Mouse (Mus musculus) forebrain, embryonic 16.5 days (tissue): ENCODE measurements around the gene Camkk1. TPM values are rescaled to one million over a fixed set of nuclear protein-coding genes. Genes with fewer than 3 reads are reported as not detected.

Source experiments
- ATAC-seq: fragments of 200-750 bp; cut with Nextera tagmentation; 2 replicates; pipeline ENCODE4 v1.8.0; 2017; ENCODE audit warnings: mild to moderate bottlenecking, moderate library complexity
- H3K27ac ChIP-seq: fragments of 300-500 bp; sonication (generic); 2 replicates; pipeline ENCODE4 v1.5.1; 2014; ENCODE audit warnings: low read length, control low read depth
- H3K27me3 ChIP-seq: fragments of 300-500 bp; sonication (generic); replicated peaks from 2 replicates; pipeline ENCODE4 v1.6.1; 2014; ENCODE audit warnings: low read length; ENCODE audit not compliant: control insufficient read depth, insufficient read depth
- H3K36me3 ChIP-seq: fragments of 300-500 bp; sonication (generic); 2 replicates; pipeline ENCODE4 v1.6.1; 2014; ENCODE audit not compliant: control insufficient read depth, insufficient read depth
- H3K4me1 ChIP-seq: fragments of 300-500 bp; sonication (generic); replicated peaks from 2 replicates; pipeline ENCODE4 v1.6.1; 2014; ENCODE audit warnings: low read length; ENCODE audit not compliant: control insufficient read depth, insufficient read depth
- H3K4me2 ChIP-seq: fragments of 300-500 bp; sonication (generic); 2 replicates; pipeline ENCODE4 v1.6.1; 2014; ENCODE audit warnings: mild to moderate bottlenecking, low read length, control low read depth
- H3K4me3 ChIP-seq: fragments of 300-500 bp; sonication (generic); replicated peaks from 2 replicates; pipeline ENCODE4 v1.5.1; 2014; ENCODE audit warnings: mild to moderate bottlenecking, low read length, control low read depth
- H3K9ac ChIP-seq: fragments of 300-500 bp; sonication (generic); replicated peaks from 2 replicates; pipeline ENCODE4 v1.6.1; 2014; ENCODE audit warnings: low read depth, low read length, control low read depth
- H3K9me3 ChIP-seq: fragments of 300-500 bp; sonication (generic); 2 replicates; pipeline ENCODE4 v1.6.1; 2016; ENCODE audit warnings: low read length; ENCODE audit not compliant: control insufficient read depth
- WGBS: fragments of 180-500 bp; shearing (Covaris S2); extraction: QIAGEN DNeasy Blood & Tissue Kit; methylation state at CpG from one replicate; pipeline ENCODE4 v1.1.7; 2014; 5-methylcytosine and 5-hydroxymethylcytosine counted together
- polyA plus RNA-seq: library from polyadenylated mRNA; unstranded; fragments of >200 nt; fragmentation: Nextera tagmentation; extraction: Ambion mirVana; gene quantifications from 2 replicates; pipeline ENCODE4 v1.2.1, GENCODE M21; 2015

The Camkk1 gene
- polyA plus RNA-seq, 1 experiment from 2014 or later, result 27.7 TPM

GRCm38 (mm10) chr11:73061413-73061812 lies 42.6 kb downstream of the Camkk1 start:
- Histone ChIP-seq H3K4me3 (no peak overlapping the region), H3K9me3 (no peaks in the 10 kb centered on the region), H3K27ac (no peak overlapping the region), H3K4me1 (no peaks in the 10 kb centered on the region), H3K4me2 (no peak overlapping the region), H3K27me3 (no peaks in the 10 kb centered on the region), H3K36me3 (peaks cover 13% of the 10 kb centered on the region), H3K9ac (no peak overlapping the region)
- ATAC-seq, result no peak
- WGBS, result 90% methylated on average over 3 of the region's 3 CpGs

- H3K4me1 ChIP-seq, result no peaks in the 10 kb centered on the region
- 86% methylated on average over 3 of the region's 3 CpGs for WGBS
- no peak overlapping the region for H3K4me3 ChIP-seq
- H3K9ac ChIP-seq, result no peak overlapping the region
- no peaks in the 10 kb centered on the region for H3K9me3 ChIP-seq
- no peak overlapping the region for H3K4me2 ChIP-seq
- no peaks in the 10 kb centered on the region for H3K27me3 ChIP-seq
- no peak for ATAC-seq
- H3K27ac ChIP-seq, result no peak overlapping the region
- H3K36me3 ChIP-seq, result peaks cover 35% of the 10 kb centered on the region
These were observed 53.0 kb downstream of the Camkk1 start for GRCm38 (mm10) chr11:73071839-73072238.

- Histone ChIP-seq H3K4me3 (no peak overlapping the region), H3K4me1 (no peaks in the 10 kb centered on the region), H3K9me3 (no peaks in the 10 kb centered on the region), H3K27ac (no peak overlapping the region), H3K36me3 (peaks cover 34% of the 10 kb centered on the region), H3K27me3 (no peaks in the 10 kb centered on the region), H3K9ac (no peak overlapping the region), H3K4me2 (no peak overlapping the region)
- no peak for ATAC-seq
- WGBS, result 82% methylated on average over 4 of the region's 4 CpGs
These were observed 57.5 kb downstream of the Camkk1 start for GRCm38 (mm10) chr11:73076295-73076694.

- H3K9me3 ChIP-seq, result no peaks in the 10 kb centered on the region
- H3K36me3 ChIP-seq, result peaks cover 34% of the 10 kb centered on the region
- no peaks in the 10 kb centered on the region for H3K4me1 ChIP-seq
- ATAC-seq, result no peak
- no peak overlapping the region for H3K27ac ChIP-seq
- no peak overlapping the region for H3K9ac ChIP-seq
- no peak overlapping the region for H3K4me3 ChIP-seq
- no peak overlapping the region for H3K4me2 ChIP-seq
- WGBS, result 59% methylated on average over 4 of the region's 4 CpGs
- no peaks in the 10 kb centered on the region for H3K27me3 ChIP-seq
These were observed 57.9 kb downstream of the Camkk1 start for GRCm38 (mm10) chr11:73076733-73077132.

GRCm38 (mm10) chr11:73077211-73077720 lies 58.5 kb downstream of the Camkk1 start:
- no peak overlapping the region for H3K4me2 ChIP-seq
- no peaks in the 10 kb centered on the region for H3K4me1 ChIP-seq
- H3K36me3 ChIP-seq, result peaks cover 36% of the 10 kb centered on the region
- WGBS, result 84% methylated on average over 6 of the region's 6 CpGs
- H3K27me3 ChIP-seq, result no peaks in the 10 kb centered on the region
- no peak overlapping the region for H3K27ac ChIP-seq
- no peaks in the 10 kb centered on the region for H3K9me3 ChIP-seq
- H3K9ac ChIP-seq, result no peak overlapping the region
- no peak for ATAC-seq
- no peak overlapping the region for H3K4me3 ChIP-seq

GRCm38 (mm10) chr11:73078615-73079014 lies 59.8 kb downstream of the Camkk1 start:
- Histone ChIP-seq H3K4me2 (no peak overlapping the region), H3K4me1 (no peaks in the 10 kb centered on the region), H3K9ac (no peak overlapping the region), H3K9me3 (no peaks in the 10 kb centered on the region), H3K36me3 (peaks cover 29% of the 10 kb centered on the region), H3K27ac (no peak overlapping the region), H3K4me3 (no peak overlapping the region), H3K27me3 (no peaks in the 10 kb centered on the region)
- 93% methylated on average over 8 of the region's 8 CpGs for WGBS
- ATAC-seq, result no peak

GRCm38 (mm10) chr11:73080306-73080705 lies 61.5 kb downstream of the Camkk1 start:
- Histone ChIP-seq H3K9me3 (no peaks in the 10 kb centered on the region), H3K27me3 (no peaks in the 10 kb centered on the region), H3K27ac (no peak overlapping the region), H3K4me1 (peaks cover 5% of the 10 kb centered on the region; the same call in 1 of the 2 replicates), H3K4me3 (no peak overlapping the region), H3K9ac (no peak overlapping the region), H3K36me3 (peaks cover 19% of the 10 kb centered on the region), H3K4me2 (no peak overlapping the region)
- ATAC-seq, result no peak
- 96% methylated on average over 3 of the region's 3 CpGs for WGBS

- H3K4me3 ChIP-seq, result no peak overlapping the region
- H3K36me3 ChIP-seq, result peaks cover 11% of the 10 kb centered on the region
- no peaks in the 10 kb centered on the region for H3K9me3 ChIP-seq
- H3K4me1 ChIP-seq, result peaks cover 5% of the 10 kb centered on the region; the same call in 1 of the 2 replicates
- no peak for ATAC-seq
- H3K27ac ChIP-seq, result peak overlapping the region; percentile 42
- no peaks in the 10 kb centered on the region for H3K27me3 ChIP-seq
- no peak overlapping the region for H3K4me2 ChIP-seq
- WGBS, result 77% methylated on average over 6 of the region's 6 CpGs
- H3K9ac ChIP-seq, result no peak overlapping the region
These were observed 65.5 kb downstream of the Camkk1 start for GRCm38 (mm10) chr11:73084303-73084702.

- Histone ChIP-seq H3K9me3 (no peaks in the 10 kb centered on the region), H3K36me3 (peaks cover 7% of the 10 kb centered on the region; the same call in 1 of the 2 replicates), H3K9ac (no peak overlapping the region), H3K4me3 (no peak overlapping the region), H3K27ac (peak overlapping the region; percentile 42), H3K27me3 (no peaks in the 10 kb centered on the region), H3K4me2 (no peak overlapping the region), H3K4me1 (peaks cover 5% of the 10 kb centered on the region; the same call in 1 of the 2 replicates)
- ATAC-seq, result peak; percentile 68
- WGBS, result 40% methylated on average over 10 of the region's 10 CpGs
These were observed 66.0 kb downstream of the Camkk1 start for GRCm38 (mm10) chr11:73084804-73085231.

- WGBS, result 73% methylated on average over 7 of the region's 7 CpGs
- no peak for ATAC-seq
- Histone ChIP-seq H3K4me1 (peaks cover 5% of the 10 kb centered on the region; the same call in 1 of the 2 replicates), H3K9ac (no peak overlapping the region), H3K36me3 (peaks cover 5% of the 10 kb centered on the region; the same call in 1 of the 2 replicates), H3K4me2 (no peak overlapping the region), H3K4me3 (no peak overlapping the region), H3K27ac (no peak overlapping the region), H3K27me3 (no peaks in the 10 kb centered on the region), H3K9me3 (no peaks in the 10 kb centered on the region)
These were observed 66.6 kb downstream of the Camkk1 start for GRCm38 (mm10) chr11:73085391-73085790.
